Mouse (Mus musculus) kidney, postnatal 10 days (tissue): ENCODE data around the gene Nkx6-2.

Experiments
- DNase-seq: peaks from one replicate; pipeline ENCODE4 v3.0.0; 2021; ENCODE audit warnings: mixed read lengths

The Nkx6-2 gene

GRCm38 (mm10) chr7:139582595-139582994 is at the start of gene Nkx6-2:
Gene Nkx6-2 (minus strand): TSS chr7:139582797.
- DNase-seq, result peak; percentile 73

GRCm38 (mm10) chr7:139625156-139625555 is 42.6 kb upstream of the Nkx6-2 start:
- no peak for DNase-seq

- no peak for DNase-seq
Measured at GRCm38 (mm10) chr7:139622568-139622967, 40.0 kb upstream of the Nkx6-2 start.

GRCm38 (mm10) chr7:139615767-139616766 is 33.5 kb upstream of the Nkx6-2 start:
- peak; percentile 76 for DNase-seq

- DNase-seq, result no peak
Measured at GRCm38 (mm10) chr7:139610328-139610727, 27.7 kb upstream of the Nkx6-2 start.

- no peak for DNase-seq
Measured at GRCm38 (mm10) chr7:139595862-139596261, 13.3 kb upstream of the Nkx6-2 start.

- no peak for DNase-seq
Measured at GRCm38 (mm10) chr7:139595311-139595710, 12.7 kb upstream of the Nkx6-2 start.

- no peak for DNase-seq
Measured at GRCm38 (mm10) chr7:139591311-139591710, 8.7 kb upstream of the Nkx6-2 start.

GRCm38 (mm10) chr7:139590302-139590701 is 7.7 kb upstream of the Nkx6-2 start:
- DNase-seq, result peak; percentile 62

- DNase-seq, result no peak
Measured at GRCm38 (mm10) chr7:139587919-139588318, 5.3 kb upstream of the Nkx6-2 start.

GRCm38 (mm10) chr7:139585183-139585821 is 2.7 kb upstream of the Nkx6-2 start:
- no peak for DNase-seq

GRCm38 (mm10) chr7:139584221-139585175 is 1.9 kb upstream of the Nkx6-2 start:
- peak; percentile 25 for DNase-seq

- no peak for DNase-seq
Measured at GRCm38 (mm10) chr7:139583094-139583737, 619 bp upstream of the Nkx6-2 start.

GRCm38 (mm10) chr7:139581801-139582571 is 611 bp downstream of the Nkx6-2 start:
- DNase-seq, result peak; percentile 45

GRCm38 (mm10) chr7:139580851-139581775 is 1.5 kb downstream of the Nkx6-2 start:
- peak; percentile 29 for DNase-seq

GRCm38 (mm10) chr7:139579261-139579905 is 3.2 kb downstream of the Nkx6-2 start:
- DNase-seq, result no peak

- DNase-seq, result no peak
Measured at GRCm38 (mm10) chr7:139576064-139576686, 6.4 kb downstream of the Nkx6-2 start.

- no peak for DNase-seq
Measured at GRCm38 (mm10) chr7:139572665-139573064, 9.9 kb downstream of the Nkx6-2 start.

GRCm38 (mm10) chr7:139570788-139571187 is 11.8 kb downstream of the Nkx6-2 start:
- peak; percentile 24 for DNase-seq
